Mouse (Mus musculus) embryo, embryonic 9.5 days (tissue): ENCODE data around the gene Phospho1.

Experiments used
- DNase-seq: peaks from one replicate; pipeline ENCODE4 v3.0.0-alpha.2; 2017; ENCODE audit errors: extremely low spot score

The Phospho1 gene

GRCm38 (mm10) chr11:95812224-95812623, 12.1 kb upstream of the Phospho1 start:
- no peak for DNase-seq

- no peak for DNase-seq
These were observed 10.2 kb upstream of the Phospho1 start for GRCm38 (mm10) chr11:95814101-95814500.

GRCm38 (mm10) chr11:95814857-95815256, 9.4 kb upstream of the Phospho1 start:
- no peak for DNase-seq

DNA sequence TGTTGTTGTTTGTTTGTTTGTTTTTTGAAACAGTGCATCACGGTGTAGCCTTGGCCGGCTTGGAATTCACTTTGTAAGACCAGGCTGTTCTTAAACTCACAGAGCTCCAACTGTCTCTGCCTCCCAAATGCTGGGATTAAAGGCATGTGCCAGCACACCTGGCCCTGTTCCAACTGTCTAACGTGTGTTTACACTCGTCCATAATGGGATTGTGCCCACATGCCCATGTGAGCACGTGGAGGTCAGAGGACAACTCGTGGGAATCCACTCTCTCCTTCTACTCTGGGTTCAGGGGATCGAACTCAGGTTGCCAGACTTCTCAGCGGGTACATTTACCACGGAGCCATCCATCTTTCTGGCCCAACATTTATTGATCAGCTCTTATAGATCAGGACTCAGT, 8.9 kb upstream of the Phospho1 start:
- no peak for DNase-seq

- no peak for DNase-seq
These were observed 5.2 kb upstream of the Phospho1 start for GRCm38 (mm10) chr11:95819138-95819537.

GRCm38 (mm10) chr11:95821511-95821910, 2.8 kb upstream of the Phospho1 start:
- DNase-seq, result no peak

DNA sequence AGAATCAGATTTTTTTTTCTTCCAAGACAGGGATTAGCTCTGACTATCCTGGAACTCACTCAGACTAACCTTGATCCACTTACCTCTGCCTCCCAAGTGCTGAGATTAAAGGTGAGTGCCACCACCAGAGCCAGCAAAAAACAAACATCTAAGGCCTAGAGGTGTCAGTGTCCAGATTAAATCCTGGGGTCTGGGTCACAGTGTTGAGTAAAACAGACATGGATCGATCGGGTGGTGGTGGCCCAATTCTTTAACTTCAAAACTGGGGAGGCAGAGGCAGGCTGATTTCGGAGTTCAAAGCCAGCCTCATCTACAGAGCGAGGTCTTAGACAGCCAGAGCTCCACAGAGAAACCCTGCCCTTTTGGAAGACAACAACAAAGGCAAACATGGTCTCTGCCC, 1.9 kb upstream of the Phospho1 start:
- DNase-seq, result no peak

DNA sequence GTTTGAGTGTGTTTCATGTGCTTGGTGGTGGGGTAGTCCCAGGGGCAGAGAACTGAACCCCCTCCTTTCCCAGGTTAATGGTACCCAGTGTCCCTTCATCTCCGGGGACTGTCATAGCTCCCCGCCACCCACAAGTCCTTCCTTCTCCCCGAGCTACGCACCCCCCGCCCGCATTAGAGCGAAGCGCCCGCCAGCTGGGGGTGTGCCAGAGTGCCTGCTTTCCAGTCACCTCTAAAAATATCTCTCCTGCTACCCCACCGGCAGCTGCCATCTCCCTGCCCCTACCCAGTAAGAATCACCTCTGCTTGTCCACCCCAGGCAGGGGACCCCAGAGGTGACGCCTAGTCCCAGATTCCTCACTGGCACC, 561 bp downstream of the Phospho1 start:
- no peak for DNase-seq

GRCm38 (mm10) chr11:95825625-95826024, 1.3 kb downstream of the Phospho1 start:
- DNase-seq, result no peak

DNA sequence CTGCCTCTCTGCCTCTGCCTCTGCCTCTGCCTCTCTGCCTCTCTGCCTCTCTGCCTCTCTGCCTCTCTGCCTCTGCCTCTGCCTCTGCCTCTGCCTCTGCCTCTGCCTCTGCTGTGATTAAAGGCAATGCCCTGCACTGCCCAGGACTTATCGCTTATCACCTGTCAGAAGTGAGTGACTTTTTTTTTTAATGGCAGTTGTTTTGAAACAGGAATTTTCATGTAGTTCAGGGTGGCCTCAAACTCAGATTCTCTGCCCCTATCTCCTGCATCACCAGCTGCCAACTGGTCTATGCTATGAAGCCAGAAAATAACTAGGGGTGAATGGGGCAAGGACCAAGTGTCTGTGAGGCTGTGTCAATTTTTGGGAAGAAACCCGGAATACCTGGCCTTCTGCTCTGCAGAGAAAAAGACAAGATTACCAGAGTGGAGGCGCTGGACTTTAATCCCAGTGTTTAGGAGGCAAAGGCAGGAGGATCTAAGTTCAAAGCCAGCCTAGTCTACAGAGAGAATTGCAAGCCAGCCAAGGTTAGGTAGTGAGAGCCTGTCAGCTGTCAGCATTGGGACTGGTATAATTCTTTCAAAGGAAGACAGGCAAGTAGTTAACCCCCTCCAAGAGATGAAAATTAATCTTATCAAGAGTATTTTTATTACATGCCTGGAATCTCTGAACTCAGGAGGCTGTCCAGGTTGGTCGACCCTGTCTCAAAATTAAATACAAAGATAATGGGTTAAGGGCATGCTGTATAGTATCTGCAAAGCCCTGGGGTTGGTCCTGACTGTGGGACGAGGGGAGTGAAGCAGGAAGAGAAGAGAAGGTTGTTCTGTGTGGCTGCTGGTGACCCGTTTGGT, 2.2 kb downstream of the Phospho1 start:
- DNase-seq, result no peak

GRCm38 (mm10) chr11:95827168-95827447, 2.8 kb downstream of the Phospho1 start:
- DNase-seq, result no peak

- no peak for DNase-seq
These were observed 3.3 kb downstream of the Phospho1 start for GRCm38 (mm10) chr11:95827464-95828085.

GRCm38 (mm10) chr11:95828181-95828964, 4.1 kb downstream of the Phospho1 start:
- DNase-seq, result no peak

GRCm38 (mm10) chr11:95829526-95830050, 5.3 kb downstream of the Phospho1 start:
- no peak for DNase-seq

DNA sequence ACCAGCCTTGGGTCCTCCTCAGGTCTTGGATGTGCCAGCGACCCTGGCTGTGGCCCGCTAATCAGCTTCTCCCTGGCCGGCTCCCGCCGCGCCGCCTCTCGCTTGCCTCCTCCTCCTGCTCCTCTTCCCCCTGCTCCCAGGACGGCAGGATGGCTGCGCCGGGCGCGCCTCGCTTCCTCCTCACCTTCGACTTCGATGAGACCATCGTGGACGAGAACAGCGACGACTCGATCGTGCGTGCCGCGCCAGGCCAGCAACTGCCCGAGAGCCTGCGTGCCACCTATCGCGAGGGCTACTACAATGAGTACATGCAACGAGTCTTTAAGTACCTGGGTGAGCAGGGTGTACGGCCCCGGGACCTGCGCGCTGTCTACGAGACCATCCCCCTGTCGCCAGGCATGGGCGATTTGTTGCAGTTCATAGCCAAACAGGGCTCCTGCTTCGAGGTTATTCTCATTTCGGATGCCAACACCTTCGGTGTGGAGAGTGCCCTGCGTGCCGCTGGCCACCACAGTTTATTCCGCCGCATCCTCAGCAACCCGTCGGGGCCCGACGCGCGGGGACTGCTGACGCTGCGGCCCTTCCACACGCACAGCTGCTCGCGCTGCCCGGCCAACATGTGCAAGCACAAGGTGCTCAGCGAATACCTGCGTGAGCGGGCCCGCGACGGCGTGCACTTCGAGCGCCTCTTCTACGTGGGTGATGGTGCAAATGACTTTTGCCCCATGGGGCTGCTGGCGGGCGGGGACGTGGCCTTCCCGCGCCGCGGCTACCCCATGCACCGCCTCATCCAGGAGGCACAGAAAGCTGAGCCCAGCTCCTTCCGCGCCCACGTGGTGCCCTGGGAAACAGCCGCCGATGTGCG, 6.3 kb downstream of the Phospho1 start:
- DNase-seq, result no peak

DNA sequence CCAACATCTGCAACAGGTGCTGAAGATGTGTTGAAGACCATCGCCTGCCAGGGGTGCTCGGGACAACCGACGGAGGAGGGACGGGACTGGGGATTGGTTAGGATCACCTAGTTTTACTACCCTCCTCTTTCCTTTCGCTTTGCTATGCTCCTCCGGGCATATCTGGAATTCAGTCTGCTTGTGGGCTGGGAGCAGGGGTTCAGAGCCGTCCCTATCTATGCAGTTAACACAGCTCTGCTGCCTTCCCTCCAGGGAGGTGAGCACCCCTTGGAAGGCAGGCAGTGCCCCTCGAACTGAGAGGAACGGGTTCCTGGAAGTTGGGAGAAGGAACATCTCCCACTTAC, 6.9 kb downstream of the Phospho1 start:
- DNase-seq, result no peak

- no peak for DNase-seq
These were observed 7.3 kb downstream of the Phospho1 start for GRCm38 (mm10) chr11:95831641-95832040.

DNA sequence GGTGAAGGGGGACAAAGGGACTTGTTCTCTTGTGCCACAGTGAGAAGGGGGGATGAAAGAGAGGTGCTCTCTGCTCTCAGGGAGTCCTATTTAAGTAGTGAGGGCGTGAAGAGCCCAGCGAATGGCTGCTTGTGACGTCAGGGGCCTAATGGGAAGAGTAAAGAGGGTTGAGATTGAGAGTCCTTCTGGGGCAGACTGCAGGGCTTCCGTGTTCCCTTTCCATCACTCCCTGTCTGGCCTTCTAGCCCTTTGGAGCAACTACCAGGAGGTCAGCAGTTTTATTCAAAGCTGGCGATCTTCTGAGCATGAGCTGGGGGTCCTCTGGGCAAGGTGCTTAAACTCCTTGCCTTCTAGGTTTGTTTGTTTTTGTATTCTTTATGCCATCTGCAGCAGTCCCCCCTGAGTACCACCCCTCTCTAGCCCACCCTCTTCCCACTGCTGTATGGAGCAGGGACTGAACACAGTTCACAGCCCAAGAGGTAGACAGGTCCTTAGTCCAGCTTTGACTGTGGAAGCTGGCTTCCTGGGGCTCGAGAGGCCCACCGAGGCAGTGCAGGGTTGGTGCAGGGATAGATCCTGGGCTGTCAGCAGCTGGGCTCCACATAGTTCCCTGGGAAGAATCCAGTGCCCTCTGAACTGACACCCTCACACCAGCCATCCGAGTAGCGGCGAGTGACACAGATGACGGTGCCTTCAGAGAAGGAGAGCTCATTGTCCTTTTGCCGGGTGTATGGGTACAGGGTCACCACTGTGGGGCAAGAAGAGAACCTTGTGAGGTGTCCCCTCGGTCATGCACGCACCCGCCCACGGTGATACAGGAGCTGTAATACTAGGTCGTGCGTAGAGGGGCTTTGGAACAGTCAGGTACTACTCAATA, 8.1 kb downstream of the Phospho1 start:
- no peak for DNase-seq

DNA sequence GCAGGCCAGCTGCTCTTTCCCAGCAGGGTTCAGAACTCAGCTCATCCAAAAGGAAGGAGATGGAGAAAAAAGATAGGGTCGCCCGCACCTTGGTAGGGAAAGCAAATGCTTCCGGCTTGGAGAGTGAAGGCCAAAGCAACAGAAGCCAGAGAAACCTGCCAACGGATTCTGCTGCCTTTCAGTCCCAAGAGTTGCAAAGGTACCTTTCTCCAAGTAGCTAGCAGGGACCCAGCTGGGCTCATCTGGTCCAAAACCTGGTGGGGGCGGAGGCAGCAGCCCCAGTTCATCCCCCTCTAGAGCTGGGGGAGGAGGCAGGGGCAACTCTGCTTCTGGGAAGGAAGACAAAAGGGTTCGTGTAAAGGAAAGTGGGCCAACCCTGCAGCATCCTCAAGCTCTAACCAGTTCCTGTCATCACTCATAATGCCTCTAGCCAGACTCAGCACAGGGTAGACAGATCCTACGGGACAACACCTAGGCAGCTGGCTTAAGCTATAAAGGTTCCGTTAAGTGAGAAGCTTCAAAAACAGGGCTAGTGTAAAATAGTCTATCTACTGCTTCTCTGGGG, 8.8 kb downstream of the Phospho1 start:
- no peak for DNase-seq

DNA sequence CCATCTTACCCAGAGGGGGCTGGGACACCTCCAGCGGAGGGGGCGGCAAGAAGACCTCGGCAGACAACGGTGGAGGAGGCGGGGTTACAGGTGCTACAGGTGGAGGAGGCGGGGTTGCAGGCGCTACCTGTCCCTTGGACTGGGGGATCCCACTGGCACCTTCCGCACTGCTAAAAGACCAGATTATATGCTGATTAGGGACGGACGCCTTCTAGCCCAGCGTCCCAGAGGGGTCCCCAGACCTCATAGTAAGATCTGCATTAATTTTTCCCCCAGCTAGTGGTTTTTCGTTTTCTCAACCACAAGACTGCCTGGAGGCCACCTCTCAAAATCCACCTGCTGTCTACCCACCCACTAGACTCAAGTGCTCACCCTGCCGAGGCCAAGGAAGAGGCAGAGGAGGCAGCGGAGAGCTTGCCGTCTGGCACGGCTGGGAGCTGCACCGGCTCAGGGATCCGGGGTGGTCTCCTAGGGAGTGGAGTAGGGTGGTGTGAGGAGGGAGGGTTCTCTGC, 9.4 kb downstream of the Phospho1 start:
- DNase-seq, result no peak
